Mouse (Mus musculus): ENCODE data around the gene Slco1b2. TPM values are rescaled to one million over a fixed set of nuclear protein-coding genes. Genes with fewer than 3 reads are reported as not detected.

Slco1b2 gene
- polyA plus RNA-seq, 2 experiments = 0.06 to 0.12 TPM

- 64% methylated on average over 2 of the region's 2 CpGs for whole genome bisulfite sequencing
- DNase-seq (ENCODE audit: low spot score) (no peak), ATAC-seq (ENCODE audit: low FRiP score, low read depth) (no peak)
Measured at GRCm38 (mm10) chr6:141635250-141635649, 5.9 kb downstream of the Slco1b2 start.

DNA sequence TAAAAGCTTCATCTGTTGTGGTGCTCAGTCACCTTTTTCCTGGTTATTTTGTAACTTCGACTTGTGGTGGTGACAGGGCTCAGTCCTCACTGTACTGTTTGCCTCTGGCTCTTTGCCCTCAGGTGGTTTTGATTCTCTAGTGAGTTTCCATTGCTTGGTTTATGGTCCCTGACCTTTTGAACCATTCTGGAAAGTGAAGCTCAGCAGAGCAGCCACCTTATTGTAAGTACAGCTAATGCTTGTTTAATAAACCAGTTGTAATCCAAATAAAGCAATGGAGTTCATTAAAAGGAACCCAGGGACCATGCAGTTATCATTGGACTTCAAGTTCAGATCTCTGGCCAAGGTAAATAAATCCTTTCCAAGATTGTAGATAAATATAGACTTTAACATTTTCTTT is 11.3 kb downstream of the Slco1b2 start:
- DNase-seq (ENCODE audit: low spot score) (no peak), ATAC-seq (ENCODE audit: low FRiP score, low read depth) (no peak)
- no peaks in the 10 kb centered on the region for H3K4me1 ChIP-seq (ENCODE audit: control insufficient read depth, insufficient read depth, low read length)
- no peaks in the 10 kb centered on the region for H3K36me3 ChIP-seq (ENCODE audit: control insufficient read depth, insufficient read depth, low read length)
- H3K4me3 ChIP-seq (replicated peaks; ENCODE audit: low read length) = no peak overlapping the region
- no peak for TF ChIP-seq POLR2A (IDR thresholded peaks at IDR 0.05; ENCODE audit: borderline replicate concordance, extremely low read depth, insufficient read depth, insufficient read length)
- no peak overlapping the region for H3K4me2 ChIP-seq (replicated peaks; ENCODE audit: low read depth, low read length, severe bottlenecking)
- H3K27ac ChIP-seq (replicated peaks; ENCODE audit: low read depth, low read length) = no peak overlapping the region
- H3K27me3 ChIP-seq (ENCODE audit: control insufficient read depth, insufficient read depth, low read length) = no peaks in the 10 kb centered on the region
- H3K9me3 ChIP-seq (ENCODE audit: control insufficient read depth, low read length) = no peaks in the 10 kb centered on the region
- WGBS = 13% methylated on average over 1 of the region's 1 CpGs
- no peak overlapping the region for H3K9ac ChIP-seq (ENCODE audit: low read depth, low read length, severe bottlenecking)

More at GRCm38 (mm10) chr6:141635250-141635649, 5.9 kb downstream of the Slco1b2 start:
- no peaks in the 10 kb centered on the region for H3K4me1 ChIP-seq (ENCODE audit: control insufficient read depth, insufficient read depth, low read length)
- no peak overlapping the region for H3K27ac ChIP-seq (replicated peaks; ENCODE audit: low read depth, low read length)
- no peaks in the 10 kb centered on the region for H3K36me3 ChIP-seq (ENCODE audit: control insufficient read depth, insufficient read depth, low read length)
- no peak overlapping the region for H3K4me3 ChIP-seq (replicated peaks; ENCODE audit: low read length)
- no peaks in the 10 kb centered on the region for H3K27me3 ChIP-seq (ENCODE audit: control insufficient read depth, insufficient read depth, low read length)
- no peak for TF ChIP-seq POLR2A (IDR thresholded peaks at IDR 0.05; ENCODE audit: borderline replicate concordance, extremely low read depth, insufficient read depth, insufficient read length)
- no peaks in the 10 kb centered on the region for H3K9me3 ChIP-seq (ENCODE audit: control insufficient read depth, low read length)
- H3K9ac ChIP-seq (ENCODE audit: low read depth, low read length, severe bottlenecking) = no peak overlapping the region
- no peak overlapping the region for H3K4me2 ChIP-seq (replicated peaks; ENCODE audit: low read depth, low read length, severe bottlenecking)

DNA sequence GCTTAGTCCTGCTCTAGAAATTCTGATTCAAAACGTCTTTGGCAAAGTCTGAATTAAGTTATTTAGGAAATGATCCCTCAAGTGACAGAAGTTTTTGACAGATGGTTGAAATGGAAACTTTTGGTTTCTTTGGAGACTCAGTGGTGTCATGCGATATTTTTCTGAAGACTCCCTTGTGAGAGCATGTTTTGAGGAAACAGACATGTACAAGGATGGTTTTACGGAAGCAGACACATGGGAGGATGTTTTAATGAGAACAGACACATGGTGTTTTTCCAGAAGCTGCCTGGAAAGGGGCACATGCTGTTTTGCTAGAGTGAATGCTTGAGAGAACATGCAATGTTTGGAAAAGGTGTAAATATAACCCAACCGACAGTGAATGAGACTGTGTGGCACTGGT is 57.7 kb downstream of the Slco1b2 start:
- Histone ChIP-seq H3K9me3 (ENCODE audit: control insufficient read depth, low read length) (no peaks in the 10 kb centered on the region), H3K27ac (replicated peaks; ENCODE audit: low read depth, low read length) (no peak overlapping the region), H3K27me3 (ENCODE audit: control insufficient read depth, insufficient read depth, low read length) (no peaks in the 10 kb centered on the region), H3K4me3 (replicated peaks; ENCODE audit: low read length) (no peak overlapping the region), H3K36me3 (ENCODE audit: control insufficient read depth, insufficient read depth, low read length) (no peaks in the 10 kb centered on the region), H3K9ac (ENCODE audit: low read depth, low read length, severe bottlenecking) (no peak overlapping the region), H3K4me2 (replicated peaks; ENCODE audit: low read depth, low read length, severe bottlenecking) (no peak overlapping the region), H3K4me1 (ENCODE audit: control insufficient read depth, insufficient read depth, low read length) (no peaks in the 10 kb centered on the region)
- DNase-seq (ENCODE audit: low spot score) (no peak), ATAC-seq (ENCODE audit: low FRiP score, low read depth) (no peak)
- TF ChIP-seq POLR2A (IDR thresholded peaks at IDR 0.05; ENCODE audit: borderline replicate concordance, extremely low read depth, insufficient read depth, insufficient read length) = no peak
- 64% methylated on average over 4 of the region's 4 CpGs for WGBS

- H3K4me1 ChIP-seq (ENCODE audit: control insufficient read depth, insufficient read depth, low read length) = no peaks in the 10 kb centered on the region
- H3K36me3 ChIP-seq (ENCODE audit: control insufficient read depth, insufficient read depth, low read length) = no peaks in the 10 kb centered on the region
- no peak overlapping the region for H3K27ac ChIP-seq (replicated peaks; ENCODE audit: low read depth, low read length)
- no peaks in the 10 kb centered on the region for H3K27me3 ChIP-seq (ENCODE audit: control insufficient read depth, insufficient read depth, low read length)
- no peak overlapping the region for H3K4me2 ChIP-seq (replicated peaks; ENCODE audit: low read depth, low read length, severe bottlenecking)
- H3K9ac ChIP-seq (ENCODE audit: low read depth, low read length, severe bottlenecking) = no peak overlapping the region
- H3K9me3 ChIP-seq (ENCODE audit: control insufficient read depth, low read length) = no peaks in the 10 kb centered on the region
- H3K4me3 ChIP-seq (replicated peaks; ENCODE audit: low read length) = no peak overlapping the region
- no peak for ATAC-seq (ENCODE audit: low FRiP score, low read depth)
- DNase-seq (ENCODE audit: low spot score) = no peak
- TF ChIP-seq POLR2A (IDR thresholded peaks at IDR 0.05; ENCODE audit: borderline replicate concordance, extremely low read depth, insufficient read depth, insufficient read length) = no peak
Measured at GRCm38 (mm10) chr6:141691246-141691645, 61.9 kb downstream of the Slco1b2 start.

Other genes with a start within 250 kb of the Slco1b2 start
- gene Slco1c1, start 105.2 kb upstream of the Slco1b2 start, polyA plus RNA-seq (2012; rRNA removed) = 0.26 and 0.29 TPM in 2 replicates
- gene Slco1c1, start 105.2 kb upstream of the Slco1b2 start, polyA plus RNA-seq (2014; fragmentation: Nextera tagmentation; extraction: Ambion mirVana) = 0.33 and 0.43 TPM in 2 replicates
- gene Gm5724, start 144.3 kb downstream of the Slco1b2 start, polyA plus RNA-seq (2012; rRNA removed) = 0.19 and 0.22 TPM in 2 replicates
- 0.12 and 0.51 TPM in 2 replicates for gene Gm5724, start 144.3 kb downstream of the Slco1b2 start, polyA plus RNA-seq (2014; fragmentation: Nextera tagmentation; extraction: Ambion mirVana)
- gene Slco1a4, start 226.7 kb downstream of the Slco1b2 start, polyA plus RNA-seq (2012; rRNA removed) = 0.04 and 0.08 TPM in 2 replicates
- gene Slco1a4, start 226.7 kb downstream of the Slco1b2 start, polyA plus RNA-seq (2014; fragmentation: Nextera tagmentation; extraction: Ambion mirVana) = 0.11 and 0.23 TPM in 2 replicates